Mouse (Mus musculus) spleen, adult 2 months (tissue): ENCODE data around the gene Kprp. TPM values are rescaled to one million over a fixed set of nuclear protein-coding genes. Genes with fewer than 3 reads are reported as not detected.
"Not testable (repeated sequence)": the region's sequence is repeated elsewhere in the genome, so short reads cannot be mapped to it uniquely, and the experiment has no call there.

Source experiments
- DNase-seq, 2 experiments: peaks; one replicate each; pipeline versions ENCODE4 v3.0.0 to v3.0.0-alpha.2; 2012 to 2021; ENCODE audit warnings: low spot score in 2 of 2, low read depth in 1 of 2
- H3K27ac ChIP-seq: fragments of 200-500 bp; 2 replicates; pipeline ENCODE4 v1.5.1; 2012; ENCODE audit warnings: low read length, inconsistent platforms; ENCODE audit not compliant: insufficient read depth
- H3K27me3 ChIP-seq: fragments of 200-500 bp; 2 replicates; pipeline ENCODE4 v1.6.1; 2012; ENCODE audit warnings: mild to moderate bottlenecking, moderate library complexity, low read length, inconsistent platforms; ENCODE audit not compliant: control insufficient read depth, insufficient read depth
- H3K36me3 ChIP-seq: fragments of 200-500 bp; 2 replicates; pipeline ENCODE4 v1.6.1; 2012; ENCODE audit warnings: mild to moderate bottlenecking, low read length, inconsistent platforms; ENCODE audit not compliant: control insufficient read depth, insufficient read depth
- H3K4me1 ChIP-seq: fragments of 200-500 bp; 2 replicates; pipeline ENCODE4 v1.6.1; 2011; ENCODE audit warnings: inconsistent platforms; ENCODE audit not compliant: control insufficient read depth, insufficient read depth, insufficient read length
- H3K4me3 ChIP-seq: fragments of 200-500 bp; 2 replicates; pipeline ENCODE4 v1.5.1; 2011; ENCODE audit warnings: mild to moderate bottlenecking, inconsistent platforms; ENCODE audit not compliant: insufficient read depth, insufficient read length; ENCODE audit errors: extremely low read depth
- CTCF ChIP-seq: fragments of 200-500 bp; IDR thresholded peaks from 2 replicates; pipeline ENCODE4 v1.5.1; 2011; ENCODE audit warnings: mild to moderate bottlenecking, inconsistent platforms; ENCODE audit not compliant: insufficient read depth, insufficient read length, insufficient replicate concordance; ENCODE audit errors: extremely low read depth
- POLR2A ChIP-seq: fragments of 200-500 bp; IDR thresholded peaks from 2 replicates; pipeline ENCODE4 v1.6.1; 2011; ENCODE audit warnings: low read depth, low read length, inconsistent platforms
- WGBS: fragments of 180-500 bp; shearing (Covaris S2); methylation state at CpG from one replicate; pipeline ENCODE4 v1.1.7; 2018; 5-methylcytosine and 5-hydroxymethylcytosine counted together
- polyA plus RNA-seq: library from polyadenylated mRNA; depleted of rRNA; stranded (reverse); fragments of >200 nt; gene quantifications from 2 replicates; pipeline ENCODE4 v1.2.3, GENCODE M21; 2012; rRNA removed

Gene Kprp
- not detected in 2 replicates for polyA plus RNA-seq

DNA sequence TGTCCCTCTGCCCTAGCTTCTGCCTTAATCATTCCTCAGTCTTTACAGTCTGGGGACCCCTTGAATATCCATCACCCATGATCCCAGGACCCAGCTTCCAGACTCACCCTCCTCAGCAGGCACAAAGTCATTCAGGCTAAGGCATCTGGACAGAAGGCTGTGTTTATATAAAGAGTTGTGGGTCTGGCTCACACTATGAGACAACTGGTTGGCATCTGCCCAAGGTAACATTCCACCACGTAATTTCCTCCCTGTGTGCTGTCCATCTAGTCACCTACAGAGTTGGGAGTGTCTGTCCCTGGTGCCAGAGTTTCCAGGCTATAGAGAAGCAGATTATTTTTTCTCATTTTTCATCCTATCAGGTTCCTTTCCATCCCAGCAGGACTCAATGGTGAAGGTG, at the start of gene Kprp:
Gene Kprp (minus strand): TSS at position 140 of the 400 bp plus-strand sequence.
- H3K27ac ChIP-seq, result no peak within 1 kb of the TSS
- WGBS, result 28% methylated on average over 1 of the region's 1 CpGs
- TF ChIP-seq POLR2A, result no peak
- TF ChIP-seq CTCF, result no peak
- no peak within 1 kb of the TSS for H3K4me3 ChIP-seq
- no peaks in the 10 kb centered on the region for H3K36me3 ChIP-seq
- no peak for DNase-seq
- no peaks in the 10 kb centered on the region for H3K4me1 ChIP-seq
- no peaks in the 10 kb centered on the region for H3K27me3 ChIP-seq

DNA sequence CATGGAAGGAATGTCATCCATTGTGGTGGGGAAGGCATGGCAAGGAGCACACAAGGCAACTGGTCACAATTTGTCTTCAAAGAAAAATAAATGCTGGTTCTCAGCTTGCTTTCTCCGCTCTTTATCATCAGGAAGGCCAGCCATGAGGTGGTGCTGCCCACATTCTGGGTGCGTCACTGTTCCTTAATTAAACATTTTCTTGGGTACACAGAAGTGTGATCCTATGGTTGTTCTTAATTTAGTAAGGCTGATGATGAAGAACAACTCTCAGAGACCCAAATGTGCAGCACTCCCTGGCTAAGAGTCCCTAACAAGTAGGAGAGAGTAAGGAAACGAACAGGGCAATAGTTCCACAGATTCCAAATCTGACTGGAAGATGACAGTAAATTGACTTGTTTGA, 47.1 kb upstream of the Kprp start:
- WGBS, result 84% methylated on average over 3 of the region's 3 CpGs

GRCm38 (mm10) chr3:92870116-92870515, 43.1 kb upstream of the Kprp start, which contains the start of gene 2310050C09Rik:
2310050C09Rik (minus strand) TSS chr3:92870216.
- Histone ChIP-seq H3K4me3 (no peak within 1 kb of the TSS), H3K4me1 (no peaks in the 10 kb centered on the region), H3K36me3 (no peaks in the 10 kb centered on the region), H3K27ac (no peak within 1 kb of the TSS), H3K27me3 (no peaks in the 10 kb centered on the region)
- 82% methylated on average over 4 of the region's 4 CpGs for WGBS
- DNase-seq, result no peak
- TF ChIP-seq CTCF (no peak), POLR2A (no peak)

More for the DNA sequence above, 47.1 kb upstream of the Kprp start:
- Histone ChIP-seq H3K27ac (no peak overlapping the region), H3K4me3 (no peak overlapping the region), H3K27me3 (no peaks in the 10 kb centered on the region), H3K36me3 (no peaks in the 10 kb centered on the region), H3K4me1 (no peaks in the 10 kb centered on the region)
- no peak for TF ChIP-seq CTCF
- TF ChIP-seq POLR2A, result no peak
- DNase-seq, result no peak

DNA sequence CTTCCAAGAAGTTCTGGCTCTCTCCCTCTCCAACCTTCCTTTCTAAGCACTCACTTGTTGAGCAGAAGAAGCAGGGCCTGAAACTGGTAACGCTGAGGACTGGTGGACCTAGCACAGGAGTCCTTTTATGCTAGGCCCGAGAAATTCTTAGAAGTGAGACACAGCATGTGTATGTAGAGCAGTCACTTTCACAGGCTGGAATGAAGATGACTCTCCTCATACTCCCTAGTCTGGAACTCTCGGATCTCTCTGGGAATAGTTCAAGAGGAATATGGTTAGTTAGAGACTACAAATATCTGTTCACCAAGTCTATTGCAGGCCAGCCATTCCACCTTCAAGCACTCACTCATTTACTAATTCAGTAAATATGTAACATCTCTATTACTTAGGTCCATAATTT, 24.1 kb upstream of the Kprp start, which contains the start of gene Lce1l:
Gene Lce1l (minus strand): TSS at position 101 of the 400 bp plus-strand sequence.
- WGBS, result 84% methylated on average over 3 of the region's 3 CpGs
- no peak within 1 kb of the TSS for H3K27ac ChIP-seq
- no peaks in the 10 kb centered on the region for H3K36me3 ChIP-seq
- no peaks in the 10 kb centered on the region for H3K27me3 ChIP-seq
- no peak within 1 kb of the TSS for H3K4me3 ChIP-seq
- no peaks in the 10 kb centered on the region for H3K4me1 ChIP-seq
- no peak for DNase-seq
- TF ChIP-seq CTCF, result no peak
- no peak for TF ChIP-seq POLR2A

DNA sequence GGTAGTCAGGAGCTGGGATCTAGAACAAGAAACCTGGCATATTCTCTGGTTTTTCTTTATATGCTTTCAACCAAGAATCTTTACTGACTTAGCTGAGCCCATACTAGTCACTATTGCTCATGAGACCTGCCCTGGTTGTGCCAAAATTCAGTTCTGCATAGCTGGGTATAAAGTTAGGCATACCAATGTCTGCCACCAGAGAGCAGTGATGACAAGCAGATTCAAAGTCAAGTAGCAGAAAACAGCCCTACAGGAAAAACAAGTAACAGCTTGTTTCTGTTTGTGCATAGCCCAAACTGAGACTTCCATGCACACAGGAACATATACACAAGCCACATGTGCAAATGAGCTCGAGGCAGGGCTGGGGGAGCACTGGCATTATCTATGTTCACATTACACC, 1.2 kb downstream of the Kprp start:
- H3K27ac ChIP-seq, result no peak overlapping the region

DNA sequence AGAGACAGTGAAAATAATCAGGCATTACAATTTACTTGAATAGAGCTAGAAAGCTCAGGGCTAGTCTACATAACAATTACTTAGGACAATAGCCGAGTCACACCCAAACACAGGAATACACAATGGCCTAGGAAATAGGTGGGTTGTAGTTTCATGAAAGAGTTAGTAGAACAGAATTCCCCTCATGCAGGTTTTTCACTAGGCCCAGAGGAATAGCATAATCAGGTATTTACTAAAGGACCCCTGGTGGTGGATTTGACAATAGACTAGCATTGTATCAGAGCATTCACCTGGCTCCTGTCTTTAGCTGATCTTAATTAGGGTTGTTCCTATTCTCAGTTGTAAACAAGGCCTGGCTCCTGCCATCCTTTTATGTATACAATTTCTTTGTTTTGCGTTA, 11.0 kb downstream of the Kprp start:
- WGBS, result 96% methylated on average over 2 of the region's 2 CpGs
- not testable (repeated sequence) for DNase-seq, H3K27me3 ChIP-seq, H3K27ac ChIP-seq, H3K36me3 ChIP-seq, H3K4me1 ChIP-seq, H3K4me3 ChIP-seq

More for the DNA sequence above, 1.2 kb downstream of the Kprp start:
- 12% methylated on average over 1 of the region's 1 CpGs for WGBS
- TF ChIP-seq POLR2A (no peak), CTCF (no peak)
- Histone ChIP-seq H3K27me3 (no peaks in the 10 kb centered on the region), H3K36me3 (no peaks in the 10 kb centered on the region), H3K4me1 (no peaks in the 10 kb centered on the region), H3K4me3 (no peak overlapping the region)
- no peak for DNase-seq

- Histone ChIP-seq H3K27me3 (no peaks in the 10 kb centered on the region), H3K4me3 (no peak overlapping the region), H3K27ac (no peak overlapping the region), H3K4me1 (no peaks in the 10 kb centered on the region), H3K36me3 (no peaks in the 10 kb centered on the region)
- no peak for DNase-seq
- TF ChIP-seq POLR2A, result no peak
- TF ChIP-seq CTCF, result no peak
- WGBS, result 90% methylated on average over 3 of the region's 3 CpGs
Measured at GRCm38 (mm10) chr3:92815581-92815980, 11.5 kb downstream of the Kprp start.
